Mouse (Mus musculus): ENCODE results near the gene Maz. TPM values are rescaled to one million over a fixed set of nuclear protein-coding genes. Genes with fewer than 3 reads are reported as not detected.

The Maz gene
- 100 to 1,000 TPM; 177 to 194 TPM for total RNA-seq (2023)

GRCm38 (mm10) chr7:127026984-127027726 lies at the start of gene Maz:
Gene Maz (minus strand): TSS chr7:127027037.

GRCm38 (mm10) chr7:127041851-127042672 lies 15.2 kb upstream of the Maz start, which contains the start of gene Kif22:
Gene Kif22 (minus strand): TSS chr7:127042471.

GRCm38 (mm10) chr7:127020901-127021562 lies 5.8 kb downstream of the Maz start, which contains the start of the genes Gm42742 and Prrt2:
Gene Gm42742 (minus strand): TSS chr7:127021097.
Gene Prrt2 (minus strand): TSS chr7:127021211.

GRCm38 (mm10) chr7:127016971-127017949 lies 9.6 kb downstream of the Maz start, which contains the start of gene Pagr1a:
Gene Pagr1a (minus strand): TSS chr7:127017352.

GRCm38 (mm10) chr7:127016481-127016485 lies 10.6 kb downstream of the Maz start, which contains the start of gene Pagr1b:
Gene Pagr1b (minus strand): TSS chr7:127016484.

GRCm38 (mm10) chr7:127014320-127014719 lies 12.5 kb downstream of the Maz start, which contains the start of gene Mvp:
Gene Mvp (minus strand): TSS chr7:127014621.

GRCm38 (mm10) chr7:126975950-126976866 lies 50.6 kb downstream of the Maz start, which contains the start of gene Cdiptos:
Gene Cdiptos (minus strand): TSS chr7:126976098.

GRCm38 (mm10) chr7:126975893-126975949 lies 51.1 kb downstream of the Maz start, which contains the start of gene Cdipt:
Gene Cdipt (plus strand): TSS chr7:126975914.

Other genes starting within 250 kb of the Maz start
- 1 to 10 TPM; 7.1 to 8.5 TPM for gene Tbx6, start 245.6 kb downstream of the Maz start, total RNA-seq (2023)
- gene Ppp4c, start 234.5 kb downstream of the Maz start, total RNA-seq (2023) = 100 to 1,000 TPM; 213 to 217 TPM
- not detected for gene Fam57b, start 229.4 kb downstream of the Maz start, total RNA-seq (2023)
- gene 4930451I11Rik, start 195.4 kb downstream of the Maz start, total RNA-seq (2023) = not detected
- gene Doc2a, start 179.6 kb downstream of the Maz start, total RNA-seq (2023) = not detected
- gene Hirip3, start 165.1 kb downstream of the Maz start, total RNA-seq (2023) = 10 to 100 TPM; 39.3 to 52.5 TPM
- gene Ino80e, start 164.7 kb downstream of the Maz start, total RNA-seq (2023) = 10 to 100 TPM; 39.7 to 40.9 TPM
- 10 to 100 TPM; 72.6 to 75.0 TPM for gene Taok2, start 142.3 kb downstream of the Maz start, total RNA-seq (2023)
- gene Tmem219, start 104.1 kb downstream of the Maz start, total RNA-seq (2023) = 10 to 100 TPM; 42.6 to 49.2 TPM
- gene Kctd13, start 98.2 kb downstream of the Maz start, total RNA-seq (2023) = 10 to 100 TPM; 15.5 to 18.1 TPM
- gene Asphd1, start 77.5 kb downstream of the Maz start, total RNA-seq (2023) = not detected
- gene Sez6l2, start 76.5 kb downstream of the Maz start, total RNA-seq (2023) = 1 to 10 TPM in 1 of 2 experiments, under 1 TPM in 1; 0.96 to 2.1 TPM
- 10 to 100 TPM; 65.6 to 77.0 TPM for gene Cdipt, start 51.1 kb downstream of the Maz start, total RNA-seq (2023)
- gene Cdiptos, start 50.9 kb downstream of the Maz start, total RNA-seq (2023) = 1 to 10 TPM; 1.3 to 2.5 TPM
- gene Mvp, start 12.4 kb downstream of the Maz start, total RNA-seq (2023) = 10 to 100 TPM; 41.8 to 47.1 TPM
- 1 to 10 TPM in 1 of 2 experiments, not detected in 1; 8.7 TPM for gene Pagr1b, start 10.6 kb downstream of the Maz start, total RNA-seq (2023)
- gene Pagr1a, start 9.7 kb downstream of the Maz start, total RNA-seq (2023) = 10 to 100 TPM in 1 of 2 experiments, not detected in 1; 11.2 TPM
- gene Gm42742, start 5.9 kb downstream of the Maz start, total RNA-seq (2023) = 10 to 100 TPM; 23.6 to 31.0 TPM
- gene Prrt2, start 5.8 kb downstream of the Maz start, total RNA-seq (2023) = under 1 TPM in 1 of 2 experiments, not detected in 1; 0.61 TPM
- 10 to 100 TPM; 78.1 to 84.3 TPM for gene Kif22, start 15.4 kb upstream of the Maz start, total RNA-seq (2023)
- 1 to 10 TPM; 1.1 to 1.9 TPM for gene Zg16, start 60.3 kb upstream of the Maz start, total RNA-seq (2023)
- gene AI467606, start 64.3 kb upstream of the Maz start, total RNA-seq (2023) = 100 to 1,000 TPM; 125 to 140 TPM
- 1 to 10 TPM; 5.4 to 7.0 TPM for gene Qprt, start 95.2 kb upstream of the Maz start, total RNA-seq (2023)
- gene Spn, start 110.8 kb upstream of the Maz start, total RNA-seq (2023) = 100 to 1,000 TPM; 133 to 135 TPM
- 10 to 100 TPM; 50.1 to 54.2 TPM for gene Cd2bp2, start 169.0 kb upstream of the Maz start, total RNA-seq (2023)
- 100 to 1,000 TPM; 118 to 135 TPM for gene Tbc1d10b, start 181.4 kb upstream of the Maz start, total RNA-seq (2023)
- gene Mylpf, start 181.9 kb upstream of the Maz start, total RNA-seq (2023) = 10 to 100 TPM in 1 of 2 experiments, 1 to 10 TPM in 1; 8.1 to 11.2 TPM
- 1 to 10 TPM; 4.3 TPM for gene Zfp553, start 206.0 kb upstream of the Maz start, total RNA-seq (2023)
- gene Sept1, start 206.1 kb upstream of the Maz start, total RNA-seq (2023) = 100 to 1,000 TPM in 1 of 2 experiments, 10 to 100 TPM in 1; 96.1 to 105 TPM
- gene Zfp771, start 217.2 kb upstream of the Maz start, total RNA-seq (2023) = 1 to 10 TPM; 4.2 to 7.3 TPM
- gene Dctpp1, start 233.7 kb upstream of the Maz start, total RNA-seq (2023) = 10 to 100 TPM; 21.8 to 27.9 TPM
- gene Sephs2, start 247.0 kb upstream of the Maz start, total RNA-seq (2023) = 100 to 1,000 TPM; 117 to 125 TPM

All from neutrophil, adult 83 days (primary cell).